Mouse (Mus musculus): ENCODE data around the gene Gm8374.
"Not testable (repeated sequence)": the region's sequence is repeated elsewhere in the genome, so short reads cannot be mapped to it uniquely, and the experiment has no call there.

Gene Gm8374

DNA sequence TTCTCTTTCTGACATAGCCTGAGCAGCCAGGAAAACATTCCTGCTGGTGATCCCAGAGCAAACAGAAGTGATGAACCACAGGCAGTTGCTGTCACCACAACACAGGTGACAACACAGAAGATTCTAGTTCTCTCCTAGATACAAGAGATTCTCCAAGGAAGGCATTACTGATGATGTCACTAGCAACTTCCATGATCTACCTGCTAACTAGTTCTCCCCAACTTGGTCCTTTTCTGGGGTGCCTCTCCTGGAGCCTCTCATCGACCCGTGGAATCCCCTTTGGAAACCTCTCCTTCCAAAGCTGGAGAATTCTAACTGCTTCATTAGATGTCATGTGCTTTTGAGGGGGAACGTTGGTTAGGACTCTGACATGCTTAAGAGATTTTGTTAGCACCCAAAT lies at the start of gene Gm8374:
Gene Gm8374 (minus strand): TSS at position 101 of the 400 bp plus-strand sequence.
- DNase-seq (ENCODE audit: extremely low read depth, low read depth, low spot score) = not testable (repeated sequence)

DNA sequence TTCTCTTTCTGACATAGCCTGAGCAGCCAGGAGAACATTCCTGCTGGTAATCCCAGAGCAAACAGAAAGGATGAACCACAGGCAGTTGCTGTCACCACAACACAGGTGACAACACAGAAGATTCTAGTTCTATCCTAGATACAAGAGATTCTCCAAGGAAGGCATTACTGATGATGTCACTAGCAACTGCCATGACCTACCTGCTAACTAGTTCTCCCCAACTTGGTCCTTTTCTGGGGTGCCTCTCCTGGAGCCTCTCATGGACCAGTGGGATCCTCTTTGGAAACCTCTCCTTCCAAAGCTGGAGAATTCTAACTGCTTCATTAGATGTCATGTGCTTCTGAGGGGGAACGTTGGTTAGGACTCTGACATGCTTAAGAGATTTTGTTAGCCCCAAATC lies 32.6 kb downstream of the Gm8374 start, which contains the start of gene Gm5797:
Gene Gm5797 (minus strand): TSS at position 101 of the 400 bp plus-strand sequence.
- not testable (repeated sequence) for DNase-seq (ENCODE audit: extremely low read depth, low read depth, low spot score)

DNA sequence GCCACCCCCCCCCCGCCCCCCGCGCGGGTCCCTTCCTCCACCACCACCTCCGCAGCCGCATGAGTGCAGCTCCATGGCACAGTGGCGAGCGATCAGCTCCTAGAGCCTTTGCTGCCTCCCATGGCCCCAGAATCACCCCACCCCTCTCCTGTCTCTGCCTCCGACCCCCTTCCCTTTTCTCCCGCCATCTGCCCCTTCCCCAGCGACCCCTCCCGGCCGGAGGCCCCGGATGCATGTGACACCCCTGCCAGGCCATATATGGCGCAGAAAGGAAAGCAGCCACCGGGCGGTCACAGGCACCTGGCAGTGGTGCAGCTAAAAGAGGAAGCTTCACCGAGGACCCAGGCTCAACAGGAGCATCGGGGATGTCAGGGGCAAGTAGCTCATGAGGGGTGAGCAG lies 49.8 kb downstream of the Gm8374 start:
- not testable (repeated sequence) for DNase-seq (ENCODE audit: extremely low read depth, low read depth, low spot score)

DNA sequence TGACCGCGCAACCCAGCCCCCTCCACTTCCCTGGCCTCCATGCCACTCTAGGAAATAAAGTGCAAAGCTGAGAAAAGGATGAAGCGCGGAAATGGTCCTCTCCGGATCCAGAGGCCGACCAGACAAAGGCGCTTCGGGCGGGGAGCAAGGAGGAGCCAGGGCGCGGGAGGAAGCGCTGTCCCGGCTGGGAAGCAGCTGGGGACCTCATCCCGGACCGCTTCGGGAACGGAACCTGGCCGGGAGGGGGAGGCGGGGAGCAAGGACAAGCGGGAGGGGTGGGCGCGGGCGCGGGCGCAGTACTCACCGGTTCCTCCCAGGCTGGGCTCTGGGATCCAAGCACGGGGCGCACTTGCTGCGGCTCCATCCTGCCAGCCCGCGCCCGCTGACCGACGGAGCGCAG lies 50.3 kb downstream of the Gm8374 start, which contains the start of gene Gm3739:
Gene Gm3739 (minus strand): TSS at position 389 of the 400 bp plus-strand sequence.
- DNase-seq (ENCODE audit: extremely low read depth, low read depth, low spot score) = not testable (repeated sequence)
